Comparison of ENCODE assay signal across 8 mouse cellular contexts in the genomic region with DNA sequence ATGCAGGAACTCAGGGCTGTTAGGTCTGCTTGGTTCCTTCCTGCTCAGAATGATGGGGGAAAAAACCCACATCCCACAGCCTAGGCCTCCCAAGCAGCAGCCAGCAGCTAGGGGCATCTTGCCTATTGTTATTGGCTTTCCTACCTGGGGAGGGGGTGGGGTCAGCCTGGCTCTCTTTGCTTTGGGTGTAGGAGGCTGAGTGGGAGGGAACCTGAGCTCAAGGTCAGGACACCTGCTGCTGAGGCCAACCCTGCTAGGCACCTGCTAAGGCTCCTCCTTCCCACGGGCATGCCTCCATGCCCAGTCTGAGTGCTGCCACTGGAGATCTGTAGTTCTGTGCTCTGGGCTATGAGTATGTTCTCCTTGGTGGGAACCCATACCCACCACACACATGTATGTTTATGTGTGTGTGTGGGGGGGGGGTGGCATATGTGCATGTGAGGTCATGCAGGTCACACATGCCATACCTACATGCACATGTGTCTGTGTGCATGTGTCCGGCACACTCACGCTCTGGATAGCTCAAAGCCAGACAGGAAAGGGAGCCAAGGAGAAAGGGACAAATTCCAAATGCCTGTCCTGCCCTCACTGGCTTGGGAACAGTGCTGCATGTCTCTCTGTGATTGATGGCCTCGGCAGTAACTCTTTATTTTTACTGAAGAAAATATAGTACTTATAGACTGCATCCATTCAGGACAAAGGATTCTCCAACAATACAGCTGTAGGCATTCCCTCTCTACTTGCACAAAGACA.
A peak's percentile ranks its signal among the peaks of the same experiment; 100 is the strongest.
DNase-seq lines count a peak whose midpoint lies in the region; ATAC-seq and TF ChIP-seq lines count a peak whose summit lies in the region.

No protein-coding gene starts in this region.

- WGBS in forebrain, embryonic 15.5 days, result 65% methylated on average over 4 of the region's 4 CpGs
- WGBS in forebrain, embryonic 11.5 days, result 73% methylated on average over 4 of the region's 4 CpGs
- WGBS in lung, embryonic 14.5 days, result 62% methylated on average over 4 of the region's 4 CpGs
- 68% methylated on average over 4 of the region's 4 CpGs for WGBS in intestine, embryonic 14.5 days
- WGBS in small intestine, adult 2 months, result 24% methylated on average over 4 of the region's 4 CpGs

- no peak overlapping the region for H3K4me2 ChIP-seq in forebrain, embryonic 15.5 days (replicated peaks)
- no peak overlapping the region for H3K4me2 ChIP-seq in forebrain, embryonic 11.5 days (ENCODE audit: low read depth, low read length, severe bottlenecking)
- H3K4me2 ChIP-seq in lung, embryonic 14.5 days, result no peak overlapping the region
- no peak overlapping the region for H3K4me2 ChIP-seq in intestine, embryonic 14.5 days (ENCODE audit: low read length)

- H3K9me3 ChIP-seq in forebrain, embryonic 15.5 days, result no peaks in the 10 kb centered on the region
- no peaks in the 10 kb centered on the region for H3K9me3 ChIP-seq in forebrain, embryonic 11.5 days (ENCODE audit: control insufficient read depth, low read length)
- no peaks in the 10 kb centered on the region for H3K9me3 ChIP-seq in lung, embryonic 14.5 days (ENCODE audit: low read depth, low read length)
- H3K9me3 ChIP-seq in intestine, embryonic 14.5 days (ENCODE audit: control insufficient read depth, low read length), result no peaks in the 10 kb centered on the region

- no peak for DNase-seq in forebrain, embryonic 11.5 days (ENCODE audit: low spot score)
- no peak for DNase-seq in lung, embryonic 14.5 days
- no peak for DNase-seq in lung, postnatal 14 days
- DNase-seq in intestine, embryonic 14.5 days (ENCODE audit: low spot score), result no peak
- DNase-seq in left cerebral cortex, postnatal 14 days (ENCODE audit: low spot score in 2 of 2), result no peak

- H3K27ac ChIP-seq in forebrain, embryonic 15.5 days (replicated peaks), result peak overlapping the region; percentile 46; the same call in 1 of the 2 replicates
- H3K27ac ChIP-seq in forebrain, embryonic 11.5 days (ENCODE audit: low read depth, low read length), result no peak overlapping the region
- H3K27ac ChIP-seq in lung, embryonic 14.5 days (ENCODE audit: low read depth), result peak overlapping the region; percentile 19; the same call in 1 of the 2 replicates
- H3K27ac ChIP-seq in intestine, embryonic 14.5 days (ENCODE audit: low read depth), result peak overlapping the region; percentile 24; the same call in 1 of the 2 replicates
- H3K27ac ChIP-seq in small intestine, adult 2 months (ENCODE audit: insufficient read depth, low read depth, low read length), result peak overlapping the region; percentile 88

- no peaks in the 10 kb centered on the region; the same call in 1 of the 2 replicates for H3K27me3 ChIP-seq in forebrain, embryonic 15.5 days
- H3K27me3 ChIP-seq in forebrain, embryonic 11.5 days (ENCODE audit: control insufficient read depth, insufficient read depth, low read length), result peaks cover 20% of the 10 kb centered on the region
- H3K27me3 ChIP-seq in lung, embryonic 14.5 days (ENCODE audit: insufficient read depth, low read length), result 0 out of 2 replicates have a peak, but pooled peaks cover 16% of the 10 kb centered on the region
- no peaks in the 10 kb centered on the region for H3K27me3 ChIP-seq in intestine, embryonic 14.5 days (replicated peaks; ENCODE audit: control insufficient read depth, insufficient read depth, low read length)
- H3K27me3 ChIP-seq in small intestine, adult 2 months (ENCODE audit: control insufficient read depth, insufficient read depth, low read length), result no peaks in the 10 kb centered on the region

- ATAC-seq in forebrain, embryonic 15.5 days (replicated peaks), result no peak
- ATAC-seq in forebrain, embryonic 11.5 days (replicated peaks; ENCODE audit: low FRiP score), result no peak
- 0 out of 2 replicates have a peak, but pooled peaks have one; percentile 3 for ATAC-seq in lung, embryonic 14.5 days (ENCODE audit: insufficient read depth)
- ATAC-seq in intestine, embryonic 14.5 days (replicated peaks; ENCODE audit: low FRiP score, low TSS enrichment, low read depth), result peak; percentile 40; the same call in 1 of the 2 replicates
- no peak for ATAC-seq in granulocyte monocyte progenitor cell, adult 5-6 weeks (replicated peaks; ENCODE audit: poor library complexity, severe bottlenecking)

- no peak for TF ChIP-seq CTCF in lung, embryonic 14.5 days (IDR thresholded peaks at IDR 0.05; ENCODE audit: low read depth)
- TF ChIP-seq CTCF in small intestine, adult 2 months (IDR thresholded peaks at IDR 0.05; ENCODE audit: extremely low read depth, insufficient read length, insufficient replicate concordance, low read depth, low read length), result no peak

- H3K4me1 ChIP-seq in forebrain, embryonic 15.5 days, result peaks cover 77% of the 10 kb centered on the region
- H3K4me1 ChIP-seq in forebrain, embryonic 11.5 days (replicated peaks; ENCODE audit: control insufficient read depth, insufficient read depth, low read length), result peaks cover 58% of the 10 kb centered on the region
- peaks cover 34% of the 10 kb centered on the region for H3K4me1 ChIP-seq in lung, embryonic 14.5 days (ENCODE audit: insufficient read depth)
- peaks cover 48% of the 10 kb centered on the region for H3K4me1 ChIP-seq in intestine, embryonic 14.5 days (replicated peaks; ENCODE audit: control insufficient read depth, insufficient read depth, low read length)
- H3K4me1 ChIP-seq in small intestine, adult 2 months (ENCODE audit: control insufficient read depth, insufficient read depth, insufficient read length, low read length), result peaks cover 52% of the 10 kb centered on the region

- intact Hi-C loops in left cerebral cortex, postnatal 14 days (cut with DNase I), result no loop called here

- H3K9ac ChIP-seq in forebrain, embryonic 15.5 days (replicated peaks), result no peak overlapping the region
- no peak overlapping the region for H3K9ac ChIP-seq in forebrain, embryonic 11.5 days (ENCODE audit: low read length)
- no peak overlapping the region for H3K9ac ChIP-seq in lung, embryonic 14.5 days
- no peak overlapping the region for H3K9ac ChIP-seq in intestine, embryonic 14.5 days (ENCODE audit: low read length)

- H3K4me3 ChIP-seq in forebrain, embryonic 15.5 days, result no peak overlapping the region
- no peak overlapping the region for H3K4me3 ChIP-seq in forebrain, embryonic 11.5 days (ENCODE audit: low read depth, low read length)
- no peak overlapping the region for H3K4me3 ChIP-seq in lung, embryonic 14.5 days (ENCODE audit: low read depth, low read length)
- H3K4me3 ChIP-seq in intestine, embryonic 14.5 days (ENCODE audit: low read depth, low read length), result no peak overlapping the region
- H3K4me3 ChIP-seq in small intestine, adult 2 months (ENCODE audit: low read depth, low read length), result no peak overlapping the region

- no peaks in the 10 kb centered on the region for H3K36me3 ChIP-seq in forebrain, embryonic 15.5 days
- H3K36me3 ChIP-seq in forebrain, embryonic 11.5 days (ENCODE audit: control insufficient read depth, insufficient read depth, low read length), result no peaks in the 10 kb centered on the region
- H3K36me3 ChIP-seq in lung, embryonic 14.5 days (ENCODE audit: insufficient read depth), result no peaks in the 10 kb centered on the region
- no peaks in the 10 kb centered on the region for H3K36me3 ChIP-seq in intestine, embryonic 14.5 days (ENCODE audit: control insufficient read depth, insufficient read depth, low read length)
- H3K36me3 ChIP-seq in small intestine, adult 2 months (ENCODE audit: control insufficient read depth, insufficient read depth, low read length), result no peaks in the 10 kb centered on the region

- TF ChIP-seq POLR2A in small intestine, adult 2 months (IDR thresholded peaks at IDR 0.05; ENCODE audit: low read depth, low read length), result no peak

Comparison
In these comparisons a context has a peak if more than half of its experiments do, and no peak if none do; other contexts are left out.
1. ATAC-seq: peak in lung, embryonic 14.5 days (single experiment) and intestine, embryonic 14.5 days (single experiment); none in forebrain, embryonic 15.5 days (single experiment), forebrain, embryonic 11.5 days (single experiment) and granulocyte monocyte progenitor cell, adult 5-6 weeks (single experiment).